In the genomic region with DNA sequence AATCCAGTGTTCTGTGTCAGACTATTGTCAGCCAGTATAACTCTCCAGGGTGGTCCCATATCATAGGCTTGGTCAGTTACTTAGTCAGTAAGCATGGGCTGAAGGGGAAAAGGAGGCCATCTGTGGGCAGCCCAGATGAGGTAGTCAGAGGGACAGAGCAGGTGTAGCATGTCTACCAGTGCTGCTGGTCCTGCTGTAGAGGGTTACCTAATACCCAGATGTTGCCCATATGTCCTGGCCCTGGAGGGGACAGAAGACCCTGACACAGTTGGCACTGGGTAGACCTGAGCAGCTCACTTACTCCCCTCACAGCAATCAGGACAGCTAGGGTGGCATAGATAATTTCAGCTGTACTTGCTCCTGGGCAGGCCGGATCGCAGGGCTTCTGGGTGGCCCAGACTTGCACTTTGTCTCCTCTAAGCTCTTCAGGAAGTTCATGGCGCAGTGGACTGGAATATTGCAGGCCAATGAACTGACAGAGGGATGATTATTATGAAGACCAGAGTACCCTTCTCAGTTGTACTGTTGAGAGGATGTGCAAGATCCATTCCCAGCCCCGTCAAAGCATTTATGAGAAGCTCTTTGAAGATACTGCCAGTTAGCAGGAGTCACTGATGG, we compare ENCODE assay signal across 26 mouse cellular contexts. TPM values are rescaled to one million over a fixed set of nuclear protein-coding genes. Genes with fewer than 3 reads are reported as not detected.
A peak's percentile ranks its signal among the peaks of the same experiment; 100 is the strongest.
DNase-seq lines count a peak whose midpoint lies in the region; ATAC-seq lines count a peak whose summit lies in the region.
"Had no signal": no experiment of that assay in that cellular context is flagged by ENCODE, and none has a peak within 500 bp of the region (broad histone marks: within the 10 kb centered on the region; RNA-seq: fewer than 3 reads in every experiment).

No protein-coding gene starts in this region.

- ATAC-seq in heart, embryonic 15.5 days (replicated peaks; ENCODE audit: insufficient number of reproducible peaks, insufficient read depth, low FRiP score, low read depth): no peak
- ATAC-seq: inflammation-experienced regulatory T-cells, adult 6 months; midbrain, embryonic 13.5 days had no signal

- H3K36me3 ChIP-seq in heart, embryonic 15.5 days: peaks cover 5% of the 10 kb centered on the region
- H3K36me3 ChIP-seq: liver, embryonic 13.5 days; stomach, embryonic 15.5 days had no signal

- H3K4me2 ChIP-seq in heart, embryonic 15.5 days: no peak overlapping the region
- H3K4me2 ChIP-seq: liver, embryonic 13.5 days; midbrain, embryonic 13.5 days; stomach, embryonic 15.5 days had no signal

- H3K4me1 ChIP-seq in heart, embryonic 15.5 days (replicated peaks): peaks cover 41% of the 10 kb centered on the region
- H3K4me1 ChIP-seq: embryonic facial prominence, embryonic 10.5 days; midbrain, embryonic 13.5 days had no signal

- peak overlapping the region; percentile 67 for H3K27ac ChIP-seq in heart, embryonic 15.5 days
- H3K27ac ChIP-seq: embryonic facial prominence, embryonic 10.5 days; liver, embryonic 13.5 days; midbrain, embryonic 13.5 days; stomach, embryonic 15.5 days had no signal

- no peak for DNase-seq in heart, postnatal 10 days
- peak; percentile 59 for DNase-seq in kidney, adult 9 months
- no peak for DNase-seq in kidney, postnatal 10 days
- DNase-seq in kidney, postnatal 25 days: peak; percentile 24 to 60
- peak; percentile 36 to 49 for DNase-seq in kidney, postnatal 36 days
- no peak for DNase-seq in c-Kit-positive CD71-positive TER-119-positive erythroid progenitor cells, embryonic 14.5 days (ENCODE audit: low spot score)
- no peak for DNase-seq in adrenal gland, postnatal 25 days
- DNase-seq: liver, embryonic 13.5 days; spleen, adult 18-20 months had no signal

- no peaks in the 10 kb centered on the region for H3K9me3 ChIP-seq in heart, embryonic 15.5 days (replicated peaks)
- H3K9me3 ChIP-seq: embryonic facial prominence, embryonic 10.5 days; liver, embryonic 13.5 days; midbrain, embryonic 13.5 days; stomach, embryonic 15.5 days had no signal

- intact Hi-C loops in heart, postnatal 10 days (cut with DNase I): no loop called here

- WGBS in heart, embryonic 15.5 days: 69% methylated on average over 4 of the region's 4 CpGs

- H3K27me3 ChIP-seq in heart, embryonic 15.5 days: no peaks in the 10 kb centered on the region
- H3K27me3 ChIP-seq: liver, embryonic 13.5 days; midbrain, embryonic 13.5 days; stomach, embryonic 15.5 days had no signal

- no peak overlapping the region for H3K4me3 ChIP-seq in heart, embryonic 15.5 days
- H3K4me3 ChIP-seq: embryonic facial prominence, embryonic 10.5 days; liver, embryonic 13.5 days; midbrain, embryonic 13.5 days; stomach, embryonic 15.5 days had no signal

- no peak overlapping the region for H3K9ac ChIP-seq in heart, embryonic 15.5 days
- H3K9ac ChIP-seq: liver, embryonic 13.5 days; midbrain, embryonic 13.5 days; stomach, embryonic 15.5 days had no signal

RNA-seq across cellular contexts. Expression of a gene that starts 6.8 kb away (rescaled TPM):
- polyA plus RNA-seq in heart, embryonic 15.5 days (2015; fragmentation: Nextera tagmentation; extraction: Ambion mirVana): 50.4 and 53.8 TPM in 2 replicates
- 100 to 1,000 TPM in 1 of 2 experiments, 10 to 100 TPM in 1; 86.7 to 106 TPM for total RNA-seq in heart, postnatal 10 days (2021)
- 28.6 and 36.8 TPM in 2 replicates for total RNA-seq in adrenal gland, postnatal 25 days (2021)
- total RNA-seq: common myeloid progenitor, adult 5-6 weeks; granulocyte monocyte progenitor cell, adult 5-6 weeks had no signal

RNA-seq across cellular contexts. Expression of a gene that starts 11.2 kb away (rescaled TPM):
- 6.0 and 7.0 TPM in 2 replicates for polyA plus RNA-seq in heart, embryonic 15.5 days (2015; fragmentation: Nextera tagmentation; extraction: Ambion mirVana)
- total RNA-seq in heart, postnatal 10 days (2021): 10 to 100 TPM; 12.4 to 16.7 TPM
- 43.3 and 59.5 TPM in 2 replicates for total RNA-seq in adrenal gland, postnatal 25 days (2021)

RNA-seq across cellular contexts. Expression of a gene that starts 23.6 kb away (rescaled TPM):
- polyA plus RNA-seq in heart, embryonic 15.5 days (2015; fragmentation: Nextera tagmentation; extraction: Ambion mirVana): 0.70 TPM in 1 of 2 replicates, not detected in the other
- not detected for total RNA-seq in heart, postnatal 10 days (2021)
- not detected in 2 replicates for total RNA-seq in adrenal gland, postnatal 25 days (2021)
- total RNA-seq: adrenal gland, adult 18-20 months; common myeloid progenitor, adult 5-6 weeks; gastrocnemius, adult 18-20 months; granulocyte monocyte progenitor cell, adult 5-6 weeks; layer of hippocampus, adult 8-10 months; left cerebral cortex, postnatal 36 days had no signal
- polyA plus RNA-seq: embryonic facial prominence, embryonic 10.5 days; forebrain, embryonic 11.5 days; hindbrain, embryonic 11.5 days; inflammation-experienced regulatory T-cells, adult 6 months; liver, embryonic 13.5 days; lung, embryonic 16.5 days; midbrain, embryonic 13.5 days; neural tube, embryonic 14.5 days; stomach, embryonic 15.5 days had no signal

RNA-seq across cellular contexts. Expression of a gene that starts 27.9 kb away (rescaled TPM):
- polyA plus RNA-seq in heart, embryonic 15.5 days (2015; fragmentation: Nextera tagmentation; extraction: Ambion mirVana): 23.4 and 28.1 TPM in 2 replicates
- total RNA-seq in heart, postnatal 10 days (2021): 10 to 100 TPM; 24.3 to 27.7 TPM
- 66.1 and 67.8 TPM in 2 replicates for total RNA-seq in adrenal gland, postnatal 25 days (2021)

RNA-seq across cellular contexts. Expression of a gene that starts 27.9 kb away (rescaled TPM):
- polyA plus RNA-seq in heart, embryonic 15.5 days (2015; fragmentation: Nextera tagmentation; extraction: Ambion mirVana): not detected in 2 replicates
- total RNA-seq in heart, postnatal 10 days (2021): 1 to 10 TPM in 1 of 2 experiments, not detected in 1; 5.4 TPM
- not detected in 2 replicates for total RNA-seq in adrenal gland, postnatal 25 days (2021)
- total RNA-seq: adrenal gland, adult 18-20 months; common myeloid progenitor, adult 5-6 weeks; gastrocnemius, adult 18-20 months; granulocyte monocyte progenitor cell, adult 5-6 weeks; left cerebral cortex, postnatal 36 days had no signal
- polyA plus RNA-seq: hindbrain, embryonic 11.5 days; liver, embryonic 13.5 days; lung, embryonic 16.5 days; neural tube, embryonic 14.5 days; stomach, embryonic 15.5 days; thymus, postnatal 0 days; urinary bladder, adult 2 months had no signal

Comparison
In these comparisons a context has a peak if more than half of its experiments do, and no peak if none do; other contexts are left out.
1. DNase-seq: peak in kidney, adult 9 months (single experiment), kidney, postnatal 25 days (2 of 2) and kidney, postnatal 36 days (2 of 2); none in heart, postnatal 10 days (0 of 2), kidney, postnatal 10 days (single experiment), c-Kit-positive CD71-positive TER-119-positive erythroid progenitor cells, embryonic 14.5 days (single experiment) and adrenal gland, postnatal 25 days (single experiment).